In the genomic region with DNA sequence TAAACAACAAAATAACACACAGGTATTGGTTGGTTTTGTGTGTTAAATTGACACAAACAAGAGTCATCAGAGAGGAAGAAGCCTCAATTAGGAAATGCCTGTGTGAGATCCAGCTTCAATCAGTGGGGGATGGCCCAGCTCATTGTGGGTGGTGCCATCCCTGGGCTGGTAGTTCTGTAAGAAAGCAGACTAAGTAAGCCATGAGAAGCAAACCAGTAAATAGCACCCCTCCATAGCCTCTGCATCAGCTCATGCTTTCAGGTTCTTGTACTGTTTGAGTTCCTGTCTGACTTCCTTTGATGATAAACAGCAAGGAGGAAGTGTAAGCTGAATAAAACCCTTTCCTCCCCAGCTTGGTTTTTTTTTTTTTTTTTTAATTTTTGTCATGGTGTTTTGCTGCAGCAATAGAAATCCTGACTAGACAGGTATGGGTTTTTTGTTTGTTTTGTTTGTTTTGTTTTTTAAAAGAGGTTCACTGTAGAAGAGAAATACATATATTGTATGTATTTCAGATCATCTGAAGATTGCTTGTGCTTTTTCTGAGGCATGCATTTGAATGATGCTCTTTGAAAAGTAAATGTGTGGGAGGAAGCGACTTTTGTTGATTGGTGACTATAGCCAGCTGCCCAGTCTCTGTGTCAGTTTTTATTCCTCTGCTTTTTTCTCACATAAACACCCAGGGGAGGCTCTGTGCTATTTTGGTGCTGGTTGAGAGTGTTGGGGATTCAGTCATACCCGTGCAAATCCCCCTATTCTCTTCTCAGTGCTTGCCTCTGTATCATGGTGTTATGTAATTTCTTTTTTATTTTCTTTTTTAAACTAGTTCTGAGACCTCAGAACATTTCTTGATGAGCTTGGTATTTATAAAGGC, we compare ENCODE assay signal across 16 mouse cellular contexts. TPM values are rescaled to one million over a fixed set of nuclear protein-coding genes. Genes with fewer than 3 reads are reported as not detected.
A peak's percentile ranks its signal among the peaks of the same experiment; 100 is the strongest.
DNase-seq lines count a peak whose midpoint lies in the region; ATAC-seq lines count a peak whose summit lies in the region.
"Had no signal": no experiment of that assay in that cellular context is flagged by ENCODE, and none has a peak within 500 bp of the region (broad histone marks: within the 10 kb centered on the region; RNA-seq: fewer than 3 reads in every experiment).

No protein-coding gene starts in this region.

- H3K9ac ChIP-seq in forebrain, embryonic 11.5 days (ENCODE audit: low read length), result no peak overlapping the region
- H3K9ac ChIP-seq: forebrain, embryonic 13.5 days; hindbrain, embryonic 13.5 days; liver, embryonic 12.5 days had no signal

- ATAC-seq in CD4-positive, CD25-positive, alpha-beta regulatory T cell, adult 4 months, result peak; percentile 89
- ATAC-seq in forebrain, embryonic 11.5 days (replicated peaks; ENCODE audit: low FRiP score), result no peak
- ATAC-seq: forebrain, embryonic 13.5 days; liver, embryonic 12.5 days had no signal

- intact Hi-C loops in left cerebral cortex, postnatal 4 days (cut with DNase I), result no loop called here

- no peaks in the 10 kb centered on the region for H3K9me3 ChIP-seq in forebrain, embryonic 11.5 days (ENCODE audit: control insufficient read depth, low read length)
- H3K9me3 ChIP-seq: forebrain, embryonic 13.5 days; hindbrain, embryonic 13.5 days; liver, embryonic 12.5 days; midbrain, embryonic 10.5 days had no signal

- no peak overlapping the region for H3K27ac ChIP-seq in forebrain, embryonic 11.5 days (ENCODE audit: low read depth, low read length)
- H3K27ac ChIP-seq: forebrain, embryonic 13.5 days; hindbrain, embryonic 13.5 days; liver, embryonic 12.5 days; midbrain, embryonic 10.5 days had no signal

- peak; percentile 31 for DNase-seq in left cerebral cortex, adult 11 months (ENCODE audit: low spot score)
- DNase-seq in left cerebral cortex, postnatal 4 days, result no peak
- DNase-seq in left cerebral cortex, adult 18-20 months (ENCODE audit: low spot score in 2 of 2), result peak; percentile 26 to 41
- DNase-seq in thymus, postnatal 0 days (ENCODE audit: low spot score), result peak; percentile 35
- DNase-seq in adipocyte (ENCODE audit: low spot score), result no peak
- no peak for DNase-seq in forebrain, embryonic 11.5 days (ENCODE audit: low spot score)
- DNase-seq in cerebellum, postnatal 10 days, result no peak
- DNase-seq: cerebellum, postnatal 14 days; gastrocnemius, postnatal 36 days; lung, postnatal 10 days had no signal

- H3K4me3 ChIP-seq in forebrain, embryonic 11.5 days (ENCODE audit: low read depth, low read length), result no peak overlapping the region
- H3K4me3 ChIP-seq: forebrain, embryonic 13.5 days; hindbrain, embryonic 13.5 days; liver, embryonic 12.5 days; midbrain, embryonic 10.5 days; myocyte had no signal

- H3K4me2 ChIP-seq in forebrain, embryonic 11.5 days (ENCODE audit: low read depth, low read length, severe bottlenecking), result no peak overlapping the region
- H3K4me2 ChIP-seq: forebrain, embryonic 13.5 days; hindbrain, embryonic 13.5 days; liver, embryonic 12.5 days had no signal

- H3K27me3 ChIP-seq in forebrain, embryonic 11.5 days (ENCODE audit: control insufficient read depth, insufficient read depth, low read length), result no peaks in the 10 kb centered on the region
- H3K27me3 ChIP-seq: forebrain, embryonic 13.5 days; hindbrain, embryonic 13.5 days; liver, embryonic 12.5 days had no signal

- WGBS in forebrain, embryonic 11.5 days, result 56% methylated on average over 2 of the region's 2 CpGs

- H3K36me3 ChIP-seq in forebrain, embryonic 11.5 days (ENCODE audit: control insufficient read depth, insufficient read depth, low read length), result no peaks in the 10 kb centered on the region
- H3K36me3 ChIP-seq: hindbrain, embryonic 13.5 days; liver, embryonic 12.5 days; midbrain, embryonic 10.5 days had no signal

- H3K4me1 ChIP-seq in forebrain, embryonic 11.5 days (replicated peaks; ENCODE audit: control insufficient read depth, insufficient read depth, low read length), result no peaks in the 10 kb centered on the region
- H3K4me1 ChIP-seq: forebrain, embryonic 13.5 days; hindbrain, embryonic 13.5 days; liver, embryonic 12.5 days; midbrain, embryonic 10.5 days had no signal

RNA-seq across cellular contexts. Expression of gene Gpr22, which starts 42.4 kb away (rescaled TPM):
- 10 to 100 TPM; 21.7 to 25.4 TPM for total RNA-seq in left cerebral cortex, postnatal 4 days (2021)
- polyA plus RNA-seq in CD4-positive, CD25-positive, alpha-beta regulatory T cell, adult 4 months (2017; shearing (Covaris generic)), result under 1 TPM; 0.38 to 0.90 TPM
- 10 to 100 TPM; 47.2 to 53.0 TPM for total RNA-seq in left cerebral cortex, adult 18-20 months (2021)
- 0.09 and 0.36 TPM in 2 replicates for polyA plus RNA-seq in thymus, postnatal 0 days (2015; fragmentation: Nextera tagmentation; extraction: Ambion mirVana)
- 2.6 and 4.1 TPM in 2 replicates for polyA plus RNA-seq in forebrain, embryonic 11.5 days (2014; fragmentation: Nextera tagmentation; extraction: Ambion mirVana)
- total RNA-seq: gastrocnemius, postnatal 36 days had no signal

Comparison
In these comparisons a context has a peak if more than half of its experiments do, and no peak if none do; other contexts are left out.
1. DNase-seq: peak in left cerebral cortex, adult 11 months (single experiment), left cerebral cortex, adult 18-20 months (2 of 2) and thymus, postnatal 0 days (single experiment); none in left cerebral cortex, postnatal 4 days (single experiment), adipocyte (single experiment), forebrain, embryonic 11.5 days (single experiment) and cerebellum, postnatal 10 days (0 of 2).